Mouse (Mus musculus) small intestine, adult 2 months (tissue): ENCODE measurements around the gene Brms1l.

ENCODE experiments used
- CTCF ChIP-seq: fragments of 200-500 bp; IDR thresholded peaks from 2 replicates; pipeline ENCODE4 v1.5.1; 2012; ENCODE audit warnings: low read depth, mild to moderate bottlenecking, control low read depth, inconsistent platforms, low read length, moderate library complexity, mixed read lengths; ENCODE audit not compliant: insufficient replicate concordance, insufficient read length; ENCODE audit errors: extremely low read depth
- POLR2A ChIP-seq: fragments of 200-500 bp; IDR thresholded peaks from 2 replicates; pipeline ENCODE4 v1.6.1; 2012; ENCODE audit warnings: low read depth, mild to moderate bottlenecking, control low read depth, inconsistent platforms, low read length, moderate library complexity

GRCm38 (mm10) chr12:55859409-55860349, 23.6 kb downstream of the Brms1l start:
- TF ChIP-seq CTCF (no peak), POLR2A (no peak)
